Mouse (Mus musculus) spleen, adult 12 weeks (tissue): ENCODE measurements around the gene Ldhd.
A peak's percentile ranks its signal among the peaks of the same experiment; 100 is the strongest.

Experiments
- DNase-seq: peaks from one replicate; pipeline ENCODE4 v3.0.0; 2022; ENCODE audit warnings: low spot score

Ldhd gene

GRCm38 (mm10) chr8:111627923-111628322 lies 2.3 kb downstream of the Ldhd start:
- DNase-seq, result no peak

GRCm38 (mm10) chr8:111626933-111627332 lies 3.2 kb downstream of the Ldhd start:
- no peak for DNase-seq

GRCm38 (mm10) chr8:111626528-111626820 lies 3.7 kb downstream of the Ldhd start:
- no peak for DNase-seq

GRCm38 (mm10) chr8:111625694-111626527 lies 4.3 kb downstream of the Ldhd start:
- DNase-seq, result peak; percentile 64

- DNase-seq, result no peak
Measured at GRCm38 (mm10) chr8:111624853-111625221, 5.3 kb downstream of the Ldhd start.

- no peak for DNase-seq
Measured at GRCm38 (mm10) chr8:111624081-111624852, 5.9 kb downstream of the Ldhd start.

GRCm38 (mm10) chr8:111622553-111622952 lies 7.6 kb downstream of the Ldhd start:
- no peak for DNase-seq

- no peak for DNase-seq
Measured at GRCm38 (mm10) chr8:111622104-111622503, 8.1 kb downstream of the Ldhd start.

- DNase-seq, result no peak
Measured at GRCm38 (mm10) chr8:111619936-111620335, 10.2 kb downstream of the Ldhd start.

GRCm38 (mm10) chr8:111618273-111618672 lies 11.9 kb downstream of the Ldhd start:
- DNase-seq, result no peak

GRCm38 (mm10) chr8:111617812-111618211 lies 12.4 kb downstream of the Ldhd start:
- DNase-seq, result no peak

- DNase-seq, result no peak
Measured at GRCm38 (mm10) chr8:111614786-111615701, 15.1 kb downstream of the Ldhd start.

- DNase-seq, result no peak
Measured at GRCm38 (mm10) chr8:111613181-111613580, 17.0 kb downstream of the Ldhd start.

GRCm38 (mm10) chr8:111607414-111607813 lies 22.8 kb downstream of the Ldhd start:
- no peak for DNase-seq

- DNase-seq, result no peak
Measured at GRCm38 (mm10) chr8:111606961-111607360, 23.2 kb downstream of the Ldhd start.

GRCm38 (mm10) chr8:111604986-111605385 lies 25.2 kb downstream of the Ldhd start:
- no peak for DNase-seq

- DNase-seq, result no peak
Measured at GRCm38 (mm10) chr8:111602050-111602449, 28.1 kb downstream of the Ldhd start.

GRCm38 (mm10) chr8:111599707-111600444 lies 30.3 kb downstream of the Ldhd start:
- no peak for DNase-seq

- DNase-seq, result no peak
Measured at GRCm38 (mm10) chr8:111597310-111597709, 32.9 kb downstream of the Ldhd start.

GRCm38 (mm10) chr8:111596485-111596821 lies 33.7 kb downstream of the Ldhd start:
- no peak for DNase-seq

- peak; percentile 52 for DNase-seq
Measured at GRCm38 (mm10) chr8:111595712-111596484, 34.3 kb downstream of the Ldhd start.
